Mouse (Mus musculus): ENCODE measurements around the gene Uqcc3.
"Not testable (repeated sequence)": the region's sequence is repeated elsewhere in the genome, so short reads cannot be mapped to it uniquely, and the experiment has no call there.

Uqcc3 gene

DNA sequence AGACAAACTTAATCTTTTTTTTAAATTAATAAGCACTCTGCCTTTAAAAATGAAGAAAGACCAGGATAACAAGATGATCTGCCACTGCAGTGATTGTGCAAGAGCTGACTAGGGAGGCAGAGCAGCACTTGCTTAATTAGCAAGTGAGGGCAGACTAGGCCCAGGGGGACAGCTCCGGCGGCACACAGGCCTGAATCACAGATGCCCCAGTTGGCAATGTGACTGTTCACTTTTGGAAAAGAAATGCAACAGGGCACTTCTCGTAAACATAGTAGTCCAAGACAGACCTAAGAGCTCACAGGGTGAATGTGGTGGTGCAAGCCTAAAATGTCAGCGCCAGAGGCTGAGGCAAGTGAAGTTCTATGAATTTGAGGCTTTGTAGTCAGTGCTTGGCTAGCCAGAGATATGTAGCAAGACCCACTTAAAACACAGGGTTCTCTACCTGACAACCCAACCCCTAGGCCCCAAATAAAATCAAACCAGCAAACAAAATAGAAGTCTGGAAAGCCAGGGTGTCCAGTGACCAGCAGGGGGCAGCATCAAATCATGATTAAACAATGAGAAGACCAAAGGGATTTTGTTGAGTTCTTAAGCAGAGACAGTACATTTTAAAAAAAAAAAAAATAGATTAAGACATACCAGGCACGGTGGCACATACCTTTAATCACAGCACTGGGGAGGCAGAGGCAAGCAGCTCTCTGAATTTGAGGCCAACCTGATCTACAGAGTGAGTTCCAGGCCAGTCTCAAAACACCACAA, 36.2 kb downstream of the Uqcc3 start:
- DNase-seq = peak; percentile 78

DNA sequence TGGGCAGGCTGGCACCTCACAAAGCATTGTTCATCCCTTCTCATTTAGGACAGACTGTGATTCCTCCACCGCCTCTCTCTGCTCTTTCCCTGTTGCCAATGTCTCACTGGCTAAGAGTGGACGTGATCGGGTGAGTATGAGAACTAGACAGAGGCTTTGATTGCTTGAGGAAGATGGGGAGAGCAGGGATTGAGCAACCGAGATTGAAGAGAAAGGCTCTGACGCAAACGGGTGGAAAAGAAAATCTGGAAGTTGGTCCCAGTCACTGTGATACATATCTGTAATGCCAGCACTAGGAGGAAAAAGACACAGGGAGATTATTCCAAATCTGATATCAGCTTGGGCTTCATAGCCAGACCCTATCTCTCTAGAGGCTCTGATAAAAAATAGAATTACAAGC, 37.8 kb downstream of the Uqcc3 start:
- no peak for DNase-seq

GRCm38 (mm10) chr19:8841012-8841411, 39.7 kb downstream of the Uqcc3 start:
- DNase-seq = peak; percentile 48

DNA sequence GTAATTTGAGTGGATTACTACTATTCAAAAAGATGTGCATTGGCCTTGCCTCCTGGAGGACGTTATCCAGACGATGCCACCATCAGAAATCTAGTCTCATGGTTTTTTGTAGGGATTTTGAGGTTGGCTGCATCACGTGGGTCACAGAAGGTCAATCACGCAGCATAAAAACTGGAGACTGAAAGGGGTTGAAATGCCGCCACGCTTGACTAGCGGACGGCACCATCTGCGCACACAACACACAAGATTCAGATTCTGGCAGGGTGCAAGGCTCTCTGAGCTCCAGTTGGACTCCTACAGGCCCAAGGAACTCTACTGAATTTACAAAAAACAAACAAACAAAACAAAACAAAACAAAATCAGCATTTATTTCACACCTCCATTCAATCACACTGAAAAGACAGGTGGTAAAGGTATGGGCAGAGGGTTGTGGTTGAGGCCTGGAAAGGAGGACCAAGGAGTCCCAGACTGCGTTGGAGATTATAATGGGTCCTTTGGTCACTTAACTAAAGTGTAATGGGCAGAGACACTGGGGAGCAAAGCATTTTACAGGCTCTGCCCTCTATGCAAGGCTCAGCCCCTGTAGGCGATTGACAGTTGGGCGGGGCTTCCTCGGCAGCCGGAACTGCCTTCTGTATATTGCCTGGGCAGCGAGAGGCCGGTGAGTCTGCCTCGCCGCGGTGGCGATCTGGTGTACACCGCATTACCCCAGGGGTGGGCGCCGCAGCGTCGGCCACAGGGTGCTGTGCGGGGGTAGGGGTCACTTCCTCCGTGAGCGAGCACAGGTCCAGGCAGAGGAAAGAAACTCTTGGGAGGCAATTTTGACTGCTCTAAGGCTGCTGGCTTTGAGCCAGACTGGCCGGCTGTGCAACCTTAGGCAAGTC, 40.6 kb downstream of the Uqcc3 start:
- peak; percentile 81 for DNase-seq

DNA sequence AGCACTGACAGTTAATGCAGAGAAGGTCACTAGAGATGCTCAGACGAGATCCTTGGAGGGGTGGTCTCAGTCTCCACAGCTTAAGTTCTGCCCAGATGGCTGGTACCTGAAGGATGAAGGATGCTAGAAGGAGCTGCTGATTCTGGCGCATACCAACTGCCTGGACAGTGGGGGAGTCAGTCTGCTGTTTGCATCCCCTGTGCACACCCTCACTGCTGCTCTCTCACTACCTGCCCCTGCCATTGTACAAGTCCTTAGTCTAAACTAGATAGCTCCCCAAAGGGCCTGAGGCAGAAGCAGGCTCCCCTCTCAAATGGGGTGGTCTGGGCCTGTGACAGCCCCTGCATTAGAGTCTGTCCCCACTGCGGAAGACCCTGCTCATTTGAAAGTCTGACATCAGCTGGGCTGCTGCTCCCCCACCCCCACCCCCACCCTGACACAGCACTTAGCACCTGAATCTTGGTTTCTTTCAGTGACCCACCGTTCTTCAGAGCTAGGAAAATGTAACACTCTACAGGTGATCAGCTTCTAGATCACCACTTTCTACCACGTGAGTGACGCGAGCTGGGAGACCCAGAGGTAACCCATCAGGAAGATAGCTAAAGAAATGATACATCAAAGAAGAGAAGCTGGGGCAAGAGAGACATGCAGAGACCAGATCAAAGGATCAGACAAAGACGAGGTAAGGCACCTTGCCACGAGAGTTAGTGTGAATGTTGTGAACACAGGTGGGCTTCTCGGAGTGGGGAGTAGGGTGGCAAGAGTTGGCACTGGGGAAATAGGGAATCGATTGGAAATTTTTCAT, 41.4 kb downstream of the Uqcc3 start, which contains the start of gene Gng3:
Gene Gng3 (minus strand): TSS at position 92 of the 805 bp plus-strand sequence.
- peak; percentile 87 for DNase-seq

DNA sequence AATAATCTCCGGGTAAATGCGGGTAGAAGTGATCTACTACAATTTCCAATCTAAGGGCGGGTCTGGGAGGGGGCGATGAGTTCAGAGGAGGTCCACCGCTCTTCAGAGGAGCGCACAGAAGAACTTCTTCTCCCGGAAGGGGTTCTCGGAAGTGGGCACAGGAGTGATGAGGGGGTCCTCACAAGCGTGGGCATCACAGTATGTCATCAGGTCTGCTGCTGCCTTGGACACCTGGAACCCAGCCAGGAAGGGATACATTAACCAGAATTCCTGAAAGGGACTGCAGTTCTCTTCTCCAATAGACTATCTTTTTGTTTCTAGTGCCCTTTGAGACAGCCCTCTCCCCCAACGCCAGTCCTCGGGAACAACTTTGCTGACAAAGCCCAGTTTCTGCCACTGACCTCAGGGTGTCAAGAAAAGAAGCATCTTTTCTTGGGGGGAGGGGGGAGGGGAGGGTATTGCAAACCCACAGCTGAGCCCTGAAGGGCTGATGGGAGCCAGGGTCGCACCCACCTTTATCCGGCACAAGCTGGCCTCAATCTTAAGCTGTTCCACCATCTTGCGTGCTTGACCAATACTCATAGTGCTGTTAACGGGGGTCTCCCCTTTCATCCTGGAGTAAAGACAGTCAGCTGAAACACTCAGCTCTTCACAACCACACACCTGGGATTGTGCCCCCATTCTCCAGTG, 42.5 kb downstream of the Uqcc3 start:
- DNase-seq = peak; percentile 66

- peak; percentile 86 for DNase-seq
Observed at GRCm38 (mm10) chr19:8837251-8837791, 43.4 kb downstream of the Uqcc3 start, which contains the start of gene Bscl2. TSS of gene Bscl2 (plus strand) at chr19:8837467.

- DNase-seq = not testable (repeated sequence)
Observed at GRCm38 (mm10) chr19:8836327-8836726, 44.4 kb downstream of the Uqcc3 start.

- no peak for DNase-seq
Observed at GRCm38 (mm10) chr19:8832971-8833370, 47.8 kb downstream of the Uqcc3 start.

DNA sequence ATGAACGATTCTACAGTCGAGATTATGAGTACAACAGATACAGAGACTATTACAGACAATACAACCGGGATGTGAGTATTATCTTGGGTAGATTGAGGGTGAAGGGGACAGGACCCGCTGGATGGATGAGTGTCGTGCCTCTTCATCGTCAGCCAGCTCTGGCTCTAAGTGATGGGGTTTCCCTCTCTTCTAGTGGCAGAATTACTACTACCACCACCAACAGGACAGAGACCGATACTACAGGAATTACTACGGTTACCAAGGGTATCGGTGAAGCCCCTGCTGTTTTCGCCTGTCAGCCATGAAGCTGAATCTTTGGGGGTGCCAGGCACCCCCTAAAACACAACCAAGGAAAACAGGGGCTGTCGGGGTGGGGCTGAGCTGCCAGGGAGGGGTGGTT, 49.5 kb downstream of the Uqcc3 start:
- no peak for DNase-seq

DNA sequence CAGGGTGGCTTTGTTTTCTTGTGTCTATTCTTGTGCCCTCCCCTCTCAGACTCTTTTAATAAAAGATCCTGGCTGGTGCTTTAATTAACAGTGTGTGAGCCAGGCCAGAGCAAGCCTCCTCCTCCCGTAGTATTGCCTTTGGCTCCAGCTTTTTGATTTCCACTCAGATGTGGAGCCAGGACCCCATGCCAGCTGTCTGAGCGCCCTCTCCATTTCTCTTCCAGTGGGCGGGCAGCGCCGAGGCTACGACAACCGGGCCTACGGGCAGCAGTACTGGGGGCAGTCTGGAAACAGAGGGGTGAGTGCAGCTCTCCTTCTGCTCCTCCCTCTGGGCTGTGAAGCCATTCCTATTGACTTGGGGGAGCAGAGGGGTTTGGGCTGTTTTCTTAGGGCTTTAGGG, 50.1 kb downstream of the Uqcc3 start:
- DNase-seq = no peak
